Mouse (Mus musculus) thymus, adult 18-20 months (tissue): Measurements from ENCODE around the gene Arl8a.
"Not testable (repeated sequence)": the region's sequence is repeated elsewhere in the genome, so short reads cannot be mapped to it uniquely, and the experiment has no call there.

Source experiments
- DNase-seq, 2 experiments: peaks; one replicate each; pipeline ENCODE4 v3.0.0; 2022; ENCODE audit warnings: mixed read lengths in 2 of 2

Gene Arl8a

GRCm38 (mm10) chr1:135146077-135146945 lies at the start of gene Arl8a:
Arl8a (plus strand) TSS chr1:135146824.
- peak; percentile 61 to 72 for DNase-seq

- DNase-seq, result no peak
These were observed 49.2 kb upstream of the Arl8a start for GRCm38 (mm10) chr1:135097441-135097840.

- no peak for DNase-seq
These were observed 48.2 kb upstream of the Arl8a start for GRCm38 (mm10) chr1:135098441-135098840.

- no peak for DNase-seq
These were observed 46.2 kb upstream of the Arl8a start for GRCm38 (mm10) chr1:135100400-135100799.

GRCm38 (mm10) chr1:135105124-135105523 lies 41.5 kb upstream of the Arl8a start, which contains the start of gene Lgr6:
Lgr6 (minus strand) TSS chr1:135105276.
- DNase-seq, result no peak

- DNase-seq, result no peak
These were observed 40.7 kb upstream of the Arl8a start for GRCm38 (mm10) chr1:135105951-135106350.

GRCm38 (mm10) chr1:135108611-135109010 lies 38.0 kb upstream of the Arl8a start:
- DNase-seq, result no peak

GRCm38 (mm10) chr1:135110075-135110474 lies 36.5 kb upstream of the Arl8a start:
- DNase-seq, result peak in 1 of 2 experiments; percentile 49

GRCm38 (mm10) chr1:135111271-135111670 lies 35.4 kb upstream of the Arl8a start:
- not testable (repeated sequence) for DNase-seq

- DNase-seq, result peak; percentile 28 to 49
These were observed 34.0 kb upstream of the Arl8a start for GRCm38 (mm10) chr1:135112661-135113060.

- DNase-seq, result no peak
These were observed 21.9 kb upstream of the Arl8a start for GRCm38 (mm10) chr1:135124573-135125363.

- DNase-seq, result no peak
These were observed 20.6 kb upstream of the Arl8a start for GRCm38 (mm10) chr1:135125990-135126389.

GRCm38 (mm10) chr1:135126443-135127027 lies 20.1 kb upstream of the Arl8a start:
- no peak for DNase-seq

- peak in 1 of 2 experiments; percentile 54 for DNase-seq
These were observed 18.6 kb upstream of the Arl8a start for GRCm38 (mm10) chr1:135128011-135128441.

- no peak for DNase-seq
These were observed 17.6 kb upstream of the Arl8a start for GRCm38 (mm10) chr1:135128986-135129385.

GRCm38 (mm10) chr1:135129543-135130183 lies 17.0 kb upstream of the Arl8a start:
- DNase-seq, result peak in 1 of 2 experiments; percentile 62

GRCm38 (mm10) chr1:135130376-135131018 lies 16.1 kb upstream of the Arl8a start:
- no peak for DNase-seq

GRCm38 (mm10) chr1:135131034-135131433 lies 15.6 kb upstream of the Arl8a start:
- DNase-seq, result peak; percentile 73 to 82

GRCm38 (mm10) chr1:135131560-135131959 lies 15.1 kb upstream of the Arl8a start:
- peak; percentile 45 to 60 for DNase-seq

GRCm38 (mm10) chr1:135132473-135132872 lies 14.2 kb upstream of the Arl8a start, which contains the start of gene Ptpn7:
Ptpn7 (plus strand) TSS chr1:135132700.
- DNase-seq, result peak; percentile 93 to 95

- DNase-seq, result peak; percentile 82 to 90
These were observed 13.7 kb upstream of the Arl8a start for GRCm38 (mm10) chr1:135132893-135133369.
